ENCODE assay signal across 9 mouse cellular contexts in genomic region chr2:29966826-29967225, GRCm38 (mm10). TPM values are rescaled to one million over a fixed set of nuclear protein-coding genes. Genes with fewer than 3 reads are reported as not detected.
DNase-seq lines count a peak whose midpoint lies in the region; ATAC-seq lines count a peak whose summit lies in the region.
"Had no signal": no experiment of that assay in that cellular context is flagged by ENCODE, and none has a peak within 500 bp of the region (broad histone marks: within the 10 kb centered on the region; RNA-seq: fewer than 3 reads in every experiment).

No protein-coding gene starts in this region.

- no peak for DNase-seq in kidney, adult 8-10 months
- no peak for DNase-seq in embryonic facial prominence, embryonic 10.5 days (ENCODE audit: low spot score)
- DNase-seq in layer of hippocampus, adult 11-12 months (ENCODE audit: low spot score): no peak
- no peak for DNase-seq in spleen, adult 18-20 months
- DNase-seq: gastrocnemius, postnatal 10 days had no signal

- peak overlapping the region; percentile 94 for H3K4me3 ChIP-seq in kidney, embryonic 16.5 days (ENCODE audit: low read length)
- peak overlapping the region; percentile 96 for H3K4me3 ChIP-seq in embryonic facial prominence, embryonic 10.5 days
- H3K4me3 ChIP-seq in hindbrain, embryonic 16.5 days (ENCODE audit: low read length): peak overlapping the region; percentile 86
- H3K4me3 ChIP-seq in midbrain, embryonic 16.5 days (ENCODE audit: low read depth, low read length): peak overlapping the region; percentile 78

- peak overlapping the region; percentile 99 for H3K9ac ChIP-seq in kidney, embryonic 16.5 days (replicated peaks; ENCODE audit: low read length)
- peak overlapping the region; percentile 98 for H3K9ac ChIP-seq in hindbrain, embryonic 16.5 days (ENCODE audit: low read depth, low read length)
- peak overlapping the region; percentile 97 for H3K9ac ChIP-seq in midbrain, embryonic 16.5 days (ENCODE audit: low read depth, low read length)

- peak overlapping the region; percentile 70 for H3K4me2 ChIP-seq in kidney, embryonic 16.5 days (replicated peaks; ENCODE audit: low read depth, low read length)
- H3K4me2 ChIP-seq in hindbrain, embryonic 16.5 days (ENCODE audit: low read length): peak overlapping the region; percentile 84
- H3K4me2 ChIP-seq in midbrain, embryonic 16.5 days (ENCODE audit: low read length): peak overlapping the region; percentile 74

- peaks cover 39% of the 10 kb centered on the region for H3K4me1 ChIP-seq in kidney, embryonic 16.5 days (ENCODE audit: insufficient read depth, low read length)
- peaks cover 32% of the 10 kb centered on the region for H3K4me1 ChIP-seq in embryonic facial prominence, embryonic 10.5 days
- peaks cover 47% of the 10 kb centered on the region for H3K4me1 ChIP-seq in hindbrain, embryonic 16.5 days (ENCODE audit: control insufficient read depth, insufficient read depth, low read depth, low read length)
- H3K4me1 ChIP-seq in midbrain, embryonic 16.5 days (ENCODE audit: control insufficient read depth, insufficient read depth, low read length): peaks cover 50% of the 10 kb centered on the region

- WGBS in kidney, embryonic 16.5 days: 65% methylated on average over 2 of the region's 2 CpGs
- 86% methylated on average over 2 of the region's 2 CpGs for WGBS in embryonic facial prominence, embryonic 10.5 days
- 49% methylated on average over 2 of the region's 2 CpGs for WGBS in hindbrain, embryonic 16.5 days
- WGBS in midbrain, embryonic 16.5 days: 70% methylated on average over 2 of the region's 2 CpGs

- no peaks in the 10 kb centered on the region for H3K9me3 ChIP-seq in kidney, embryonic 16.5 days (ENCODE audit: low read length)
- H3K9me3 ChIP-seq in embryonic facial prominence, embryonic 10.5 days: no peaks in the 10 kb centered on the region
- no peaks in the 10 kb centered on the region for H3K9me3 ChIP-seq in hindbrain, embryonic 16.5 days (ENCODE audit: control insufficient read depth, low read length)
- H3K9me3 ChIP-seq in midbrain, embryonic 16.5 days (replicated peaks; ENCODE audit: control insufficient read depth, low read length, poor library complexity, severe bottlenecking): no peaks in the 10 kb centered on the region

- no peaks in the 10 kb centered on the region for H3K27me3 ChIP-seq in kidney, embryonic 16.5 days (ENCODE audit: insufficient read depth, low read length)
- no peaks in the 10 kb centered on the region for H3K27me3 ChIP-seq in embryonic facial prominence, embryonic 10.5 days (replicated peaks; ENCODE audit: low read depth, poor library complexity, severe bottlenecking)
- no peaks in the 10 kb centered on the region for H3K27me3 ChIP-seq in hindbrain, embryonic 16.5 days (replicated peaks; ENCODE audit: control insufficient read depth, insufficient read depth, low read length)
- no peaks in the 10 kb centered on the region for H3K27me3 ChIP-seq in midbrain, embryonic 16.5 days (ENCODE audit: control insufficient read depth, insufficient read depth, low read depth, low read length)

- no peak overlapping the region; the same call in 1 of the 2 replicates for H3K27ac ChIP-seq in kidney, embryonic 16.5 days (ENCODE audit: low read length)
- H3K27ac ChIP-seq in embryonic facial prominence, embryonic 10.5 days (replicated peaks): no peak overlapping the region
- H3K27ac ChIP-seq in hindbrain, embryonic 16.5 days (ENCODE audit: low read depth, low read length): no peak overlapping the region; the same call in 1 of the 2 replicates
- H3K27ac ChIP-seq in midbrain, embryonic 16.5 days (ENCODE audit: low read length): peak overlapping the region; percentile 95

- no peak for ATAC-seq in kidney, embryonic 16.5 days (ENCODE audit: low FRiP score, low TSS enrichment)
- no peak for ATAC-seq in hindbrain, embryonic 16.5 days
- ATAC-seq in midbrain, embryonic 16.5 days: no peak
- ATAC-seq in inflammation-experienced regulatory T-cells, adult 6 months: no peak

- H3K36me3 ChIP-seq in kidney, embryonic 16.5 days (ENCODE audit: insufficient read depth, low read length): peaks cover 10% of the 10 kb centered on the region
- H3K36me3 ChIP-seq in embryonic facial prominence, embryonic 10.5 days (replicated peaks): peaks cover 29% of the 10 kb centered on the region
- H3K36me3 ChIP-seq in hindbrain, embryonic 16.5 days (ENCODE audit: control insufficient read depth, insufficient read depth, low read length): no peaks in the 10 kb centered on the region; the same call in 1 of the 2 replicates
- peaks cover 7% of the 10 kb centered on the region; the same call in 1 of the 2 replicates for H3K36me3 ChIP-seq in midbrain, embryonic 16.5 days (ENCODE audit: control insufficient read depth, insufficient read depth, low read length)

RNA-seq across cellular contexts. Expression of gene Sptan1, which starts 1.5 kb away (rescaled TPM):
- 102 and 109 TPM in 2 replicates for polyA plus RNA-seq in kidney, embryonic 16.5 days (2015; fragmentation: Nextera tagmentation; extraction: Ambion mirVana)
- 92.9 and 95.8 TPM in 2 replicates for polyA plus RNA-seq in embryonic facial prominence, embryonic 10.5 days (2016; fragmentation: Nextera tagmentation; extraction: Ambion mirVana)
- polyA plus RNA-seq in hindbrain, embryonic 16.5 days (2015; fragmentation: Nextera tagmentation; extraction: Ambion mirVana): 234 and 268 TPM in 2 replicates
- 240 and 243 TPM in 2 replicates for polyA plus RNA-seq in midbrain, embryonic 16.5 days (2015; fragmentation: Nextera tagmentation; extraction: Ambion mirVana)
- 10 to 100 TPM; 69.9 to 81.0 (median 75.6) TPM for polyA plus RNA-seq in inflammation-experienced regulatory T-cells, adult 6 months (2017; shearing (Covaris generic))

RNA-seq across cellular contexts. Expression of gene Gle1, which starts 31.6 kb away (rescaled TPM):
- 63.9 and 67.6 TPM in 2 replicates for polyA plus RNA-seq in kidney, embryonic 16.5 days (2015; fragmentation: Nextera tagmentation; extraction: Ambion mirVana)
- 78.1 and 79.6 TPM in 2 replicates for polyA plus RNA-seq in embryonic facial prominence, embryonic 10.5 days (2016; fragmentation: Nextera tagmentation; extraction: Ambion mirVana)
- 59.6 and 66.0 TPM in 2 replicates for polyA plus RNA-seq in hindbrain, embryonic 16.5 days (2015; fragmentation: Nextera tagmentation; extraction: Ambion mirVana)
- 65.3 and 72.9 TPM in 2 replicates for polyA plus RNA-seq in midbrain, embryonic 16.5 days (2015; fragmentation: Nextera tagmentation; extraction: Ambion mirVana)
- 10 to 100 TPM; 43.0 to 70.2 (median 66.3) TPM for polyA plus RNA-seq in inflammation-experienced regulatory T-cells, adult 6 months (2017; shearing (Covaris generic))
